Mouse (Mus musculus) bone marrow macrophage, adult 2 months (primary cell): Measurements from ENCODE around the gene Hoxa13.

Source experiments
- CTCF ChIP-seq: IDR thresholded peaks from 2 replicates; pipeline ENCODE4 v1.5.1; 2012; ENCODE audit warnings: low read depth, mild to moderate bottlenecking, low read length, moderate library complexity
- POLR2A ChIP-seq: IDR thresholded peaks from 2 replicates; pipeline ENCODE4 v1.6.1; 2012; ENCODE audit warnings: mild to moderate bottlenecking, low read depth, low read length, borderline replicate concordance

DNA sequence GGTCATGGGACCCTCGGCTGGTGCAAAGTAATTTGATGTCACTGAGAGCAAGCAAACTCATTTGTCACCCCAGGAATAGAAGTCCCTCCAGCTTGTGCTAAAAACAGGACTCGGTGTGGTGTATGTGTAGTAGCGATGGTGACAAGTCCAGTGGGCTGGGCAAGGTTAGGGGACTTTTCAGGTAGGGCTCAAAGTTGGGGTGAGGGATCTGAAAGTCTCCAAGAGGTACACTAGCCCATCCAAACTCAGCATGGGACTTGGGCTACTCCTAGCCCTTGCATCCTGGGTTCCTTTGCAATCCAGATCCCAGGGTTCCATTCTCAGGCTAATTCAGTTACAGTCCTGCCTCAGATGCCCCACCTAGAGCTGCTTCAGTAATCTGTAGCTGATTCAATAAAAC, 8.1 kb upstream of the Hoxa13 start:
- no peak for TF ChIP-seq CTCF
- no peak for TF ChIP-seq POLR2A
